Mouse (Mus musculus) right cerebral cortex, postnatal 14 days (tissue): ENCODE data around the gene Slc9a7.

Experiments
- DNase-seq: peaks from one replicate; pipeline ENCODE4 v3.0.0; 2022

Slc9a7 gene

GRCm38 (mm10) chrX:20291282-20292039 lies at the start of gene Slc9a7:
Gene Slc9a7, minus strand, starts transcription at chrX:20291807.
- DNase-seq, result peak; percentile 72

- DNase-seq, result peak; percentile 72
Observed at GRCm38 (mm10) chrX:20335722-20336121, 44.1 kb upstream of the Slc9a7 start.

GRCm38 (mm10) chrX:20332756-20333155 lies 41.1 kb upstream of the Slc9a7 start:
- no peak for DNase-seq

DNA sequence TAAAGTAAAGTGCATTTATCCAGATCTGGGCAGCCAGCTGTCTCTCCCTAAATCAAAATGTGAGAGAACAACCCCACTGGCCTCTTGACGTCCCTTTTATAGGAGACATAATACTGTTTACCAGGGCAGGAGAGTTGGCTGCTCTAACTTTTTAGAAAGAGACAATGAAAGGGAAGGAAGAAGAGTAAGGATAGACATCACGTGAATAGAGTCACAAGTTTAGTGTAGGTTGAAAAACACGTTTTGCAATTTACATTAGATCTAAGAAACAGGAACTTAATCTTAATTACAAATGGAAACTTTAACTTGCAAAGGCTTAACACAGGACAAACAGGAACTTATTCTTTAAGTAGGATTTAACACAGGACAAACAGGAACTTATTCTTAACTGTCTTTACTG lies 15.6 kb upstream of the Slc9a7 start:
- DNase-seq, result no peak

DNA sequence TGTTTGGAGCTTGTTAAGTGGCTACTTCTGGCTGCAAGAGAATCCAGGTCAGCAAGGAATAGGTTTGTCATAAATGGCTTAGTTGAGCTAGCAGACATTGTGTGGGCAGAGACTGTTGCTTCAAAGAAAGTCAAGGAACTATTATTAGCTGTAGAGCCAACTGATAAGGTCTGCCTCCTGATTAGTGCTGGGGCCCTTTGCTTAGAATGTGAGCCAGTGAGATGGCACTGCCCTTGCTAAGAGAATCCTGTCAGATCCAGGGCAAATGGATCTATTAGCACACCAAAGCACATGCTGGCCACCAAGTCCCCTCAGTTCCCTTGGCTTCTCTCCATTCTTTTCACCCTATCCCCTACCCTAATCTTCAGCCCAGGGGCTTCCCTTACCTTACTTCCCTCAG lies 14.3 kb upstream of the Slc9a7 start:
- DNase-seq, result no peak

GRCm38 (mm10) chrX:20303280-20303679 lies 11.7 kb upstream of the Slc9a7 start:
- no peak for DNase-seq

DNA sequence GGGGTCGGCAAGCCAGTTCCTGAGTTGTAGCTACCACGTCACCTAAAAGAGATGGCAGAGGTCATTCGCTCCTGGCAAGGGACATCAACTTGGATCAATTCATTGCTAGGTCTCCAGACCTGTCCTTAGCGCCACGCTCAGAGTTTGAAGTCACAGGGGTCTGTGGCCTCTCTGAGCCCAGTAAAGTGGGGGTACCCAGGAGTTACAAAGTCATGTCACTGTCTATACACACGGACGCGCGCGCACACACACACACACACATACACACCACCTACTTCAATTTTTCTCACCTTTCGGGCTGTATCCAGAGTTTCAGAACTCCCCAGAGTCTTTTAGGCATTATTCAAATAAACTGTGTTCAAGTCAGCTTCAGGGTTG lies 422 bp upstream of the Slc9a7 start:
- DNase-seq, result no peak

GRCm38 (mm10) chrX:20290715-20291114 lies 892 bp downstream of the Slc9a7 start:
- DNase-seq, result no peak

GRCm38 (mm10) chrX:20288674-20289073 lies 2.9 kb downstream of the Slc9a7 start:
- no peak for DNase-seq

- DNase-seq, result no peak
Observed at GRCm38 (mm10) chrX:20286254-20286653, 5.4 kb downstream of the Slc9a7 start.

GRCm38 (mm10) chrX:20279424-20279823 lies 12.2 kb downstream of the Slc9a7 start:
- no peak for DNase-seq

DNA sequence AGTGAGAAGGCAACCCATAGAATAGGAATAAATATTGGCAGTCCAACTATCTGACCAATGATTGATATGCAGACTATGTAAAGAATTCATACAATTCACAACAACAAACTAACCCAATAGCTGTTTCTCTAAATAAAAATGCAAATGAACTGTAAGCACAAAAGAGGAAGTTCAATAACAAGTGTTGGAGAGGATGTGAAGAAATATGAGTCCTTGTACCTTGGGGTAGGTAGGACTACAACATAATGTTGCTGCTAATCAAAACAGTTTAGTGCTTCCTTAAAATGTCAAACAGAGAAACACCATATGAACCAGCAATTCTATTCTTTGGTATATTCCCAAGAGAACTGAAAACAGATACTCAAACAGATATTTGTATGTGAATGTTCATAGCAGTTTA lies 17.8 kb downstream of the Slc9a7 start:
- DNase-seq, result no peak

DNA sequence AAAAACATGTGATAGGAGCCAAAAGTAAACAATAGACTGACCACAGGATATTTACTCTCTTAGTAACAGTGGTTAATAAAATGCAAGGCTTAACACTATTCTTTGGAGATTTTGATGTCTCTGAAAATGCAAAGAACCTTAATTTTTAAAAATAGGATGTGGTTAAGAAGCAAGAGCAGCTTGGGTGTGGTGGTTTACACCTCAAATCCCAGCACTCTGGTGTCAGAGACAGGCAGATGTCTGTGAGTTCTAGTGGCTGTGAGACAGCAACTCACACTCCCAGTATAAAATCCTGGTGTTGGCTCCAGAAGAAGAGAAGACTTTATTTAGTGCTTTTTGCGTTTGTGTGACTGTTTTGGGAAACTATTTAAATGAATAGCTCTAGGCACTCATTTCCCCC lies 19.6 kb downstream of the Slc9a7 start:
- no peak for DNase-seq

GRCm38 (mm10) chrX:20269980-20270379 lies 21.6 kb downstream of the Slc9a7 start:
- no peak for DNase-seq

DNA sequence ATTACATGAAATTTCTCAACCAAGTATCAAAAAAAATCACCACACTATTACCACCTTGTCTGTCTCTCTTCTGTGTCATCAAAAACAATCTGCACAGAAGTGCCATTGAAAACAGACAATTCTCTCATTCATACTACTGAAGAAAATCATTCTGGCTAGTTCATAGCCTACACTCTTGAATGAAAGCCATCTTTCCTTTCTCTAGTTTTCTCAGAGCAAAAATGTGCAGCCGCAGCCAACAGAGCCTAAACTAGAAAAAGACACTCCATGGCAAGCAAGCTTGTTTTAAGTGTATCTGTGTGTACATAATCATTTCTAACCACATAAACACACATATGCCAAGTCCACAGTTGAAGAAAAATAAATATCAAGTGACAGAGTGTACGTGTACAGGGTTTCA lies 27.2 kb downstream of the Slc9a7 start:
- DNase-seq, result no peak

- DNase-seq, result no peak
Observed at GRCm38 (mm10) chrX:20228102-20228501, 63.5 kb downstream of the Slc9a7 start.

GRCm38 (mm10) chrX:20221486-20221885 lies 70.1 kb downstream of the Slc9a7 start:
- DNase-seq, result no peak

DNA sequence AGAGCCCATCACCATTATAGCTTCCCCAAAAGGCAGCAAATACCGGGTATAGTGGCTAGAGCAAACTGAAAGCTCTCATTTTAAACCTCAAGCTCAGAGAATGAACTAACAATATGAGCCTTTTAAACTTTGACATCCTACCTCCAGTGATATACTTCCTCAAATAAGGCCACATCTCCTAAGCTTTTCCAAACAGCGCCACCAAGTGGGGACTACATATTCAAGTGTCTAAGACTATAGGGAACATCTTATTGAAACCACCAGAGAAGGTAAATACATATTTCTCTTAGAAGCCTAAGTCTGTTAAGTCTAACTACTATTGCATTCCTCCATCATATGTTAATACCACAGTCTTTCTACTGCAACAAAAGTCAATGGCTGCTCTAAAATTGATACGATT lies 106.0 kb downstream of the Slc9a7 start:
- DNase-seq, result no peak

GRCm38 (mm10) chrX:20176792-20177191 lies 114.8 kb downstream of the Slc9a7 start:
- DNase-seq, result no peak

DNA sequence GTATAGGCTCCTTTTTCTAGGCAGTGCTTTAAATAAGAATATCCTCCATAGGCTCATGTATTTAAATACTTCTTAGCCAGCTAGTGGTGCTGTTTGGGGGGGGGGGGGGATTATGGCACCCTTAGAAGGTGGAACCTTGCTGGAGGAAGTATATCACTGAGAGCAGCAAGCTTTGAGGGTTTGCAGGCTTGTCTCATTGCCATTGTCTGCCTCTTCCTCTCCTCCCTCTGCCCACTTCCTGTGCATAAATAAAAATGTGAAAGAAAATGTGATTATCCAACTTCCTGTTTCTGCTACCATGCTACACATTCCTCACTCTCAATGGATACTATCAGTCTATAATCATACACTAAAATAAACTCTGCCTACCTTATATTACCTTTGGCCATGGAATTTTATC lies 123.2 kb downstream of the Slc9a7 start:
- DNase-seq, result no peak

GRCm38 (mm10) chrX:20164984-20165383 lies 126.6 kb downstream of the Slc9a7 start:
- DNase-seq, result no peak

- DNase-seq, result peak; percentile 30
Observed at GRCm38 (mm10) chrX:20162322-20162711, 129.3 kb downstream of the Slc9a7 start.

DNA sequence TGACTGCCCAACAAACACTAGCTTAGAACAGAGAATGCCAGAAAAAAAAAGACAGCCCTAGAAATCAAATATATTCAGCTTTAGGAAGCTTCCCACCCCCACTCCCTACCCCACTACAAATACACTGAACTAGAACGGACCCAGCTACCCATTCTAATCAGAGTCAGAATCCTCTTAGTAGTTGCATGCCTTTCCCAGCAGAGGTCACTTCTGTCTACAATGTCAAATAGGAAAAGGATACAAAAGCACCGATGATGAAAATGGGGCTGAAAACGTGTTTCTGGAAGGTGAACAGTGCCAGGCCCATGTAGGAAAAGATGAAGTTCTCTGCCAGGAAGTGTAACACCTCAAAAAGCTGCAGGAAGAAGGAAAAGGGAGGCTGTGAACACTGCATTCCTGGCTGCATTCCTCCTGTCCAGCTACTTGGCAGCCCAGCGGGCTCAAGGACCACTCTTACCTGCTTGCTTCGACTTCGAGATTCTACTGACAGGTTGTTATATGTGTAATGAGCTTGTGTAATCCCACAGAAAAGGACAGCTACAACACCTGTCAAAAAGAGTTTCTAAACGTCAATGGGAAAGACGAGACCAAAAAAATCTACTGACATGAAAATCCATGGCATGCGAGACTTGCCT lies 129.8 kb downstream of the Slc9a7 start:
- DNase-seq, result no peak

- no peak for DNase-seq
Observed at GRCm38 (mm10) chrX:20160301-20160700, 131.3 kb downstream of the Slc9a7 start.

GRCm38 (mm10) chrX:20157519-20157918 lies 134.1 kb downstream of the Slc9a7 start:
- no peak for DNase-seq
